Mouse (Mus musculus): Measurements from ENCODE around the gene Serhl.
"Not testable (repeated sequence)": the region's sequence is repeated elsewhere in the genome, so short reads cannot be mapped to it uniquely, and the experiment has no call there.

Serhl gene

GRCm38 (mm10) chr15:83122566-83123145 is 33.4 kb downstream of the Serhl start, which contains the start of gene Rrp7a:
Rrp7a (minus strand) TSS chr15:83122801.
- no peaks in the 10 kb centered on the region for H3K9me3 ChIP-seq (ENCODE audit: low read length)
- H3K4me1 ChIP-seq (replicated peaks; ENCODE audit: low read depth, low read length): peaks cover 38% of the 10 kb centered on the region
- H3K4me3 ChIP-seq (replicated peaks; ENCODE audit: low read length): peak within 1 kb of the TSS; percentile 100
- TF ChIP-seq CTCF (conservative IDR thresholded peaks at IDR 0.05; ENCODE audit: low read length) (no peak), NANOG (IDR thresholded peaks at IDR 0.05; ENCODE audit: borderline replicate concordance, low read length) (no peak), POU5F1 (IDR thresholded peaks at IDR 0.05; ENCODE audit: borderline replicate concordance, low read length) (no peak)
- no peaks in the 10 kb centered on the region for H3K27me3 ChIP-seq (ENCODE audit: insufficient read depth, low read length)
- peaks cover 69% of the 10 kb centered on the region for H3K36me3 ChIP-seq (ENCODE audit: insufficient read depth, low read length)

DNA sequence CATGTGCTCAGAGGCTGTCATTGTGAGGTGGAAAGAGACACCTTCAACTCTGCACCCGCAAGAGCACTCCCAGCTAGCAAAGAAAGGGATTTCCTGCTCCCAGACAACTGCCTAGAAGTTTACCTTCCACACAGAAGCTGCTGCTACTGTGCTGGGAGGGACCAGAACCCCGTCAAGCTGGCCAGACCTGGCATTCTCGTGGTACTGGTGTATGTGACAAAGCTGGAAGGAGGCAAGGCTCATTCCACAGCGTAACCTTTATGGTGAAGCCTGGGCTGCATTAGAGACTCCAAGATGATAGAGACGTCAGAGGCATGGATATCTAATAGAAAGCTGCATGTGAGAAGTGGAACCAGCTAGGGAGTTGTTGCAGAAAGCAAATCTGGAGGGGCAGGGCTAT is 35.3 kb downstream of the Serhl start:
- TF ChIP-seq POU5F1 (IDR thresholded peaks at IDR 0.05; ENCODE audit: borderline replicate concordance, low read length) (no peak), CTCF (conservative IDR thresholded peaks at IDR 0.05; ENCODE audit: low read length) (no peak), NANOG (IDR thresholded peaks at IDR 0.05; ENCODE audit: borderline replicate concordance, low read length) (no peak)
- H3K4me3 ChIP-seq (replicated peaks; ENCODE audit: low read length): no peak overlapping the region
- H3K4me1 ChIP-seq (replicated peaks; ENCODE audit: low read depth, low read length): peaks cover 19% of the 10 kb centered on the region
- H3K27me3 ChIP-seq (ENCODE audit: insufficient read depth, low read length): no peaks in the 10 kb centered on the region
- H3K36me3 ChIP-seq (ENCODE audit: insufficient read depth, low read length): peaks cover 69% of the 10 kb centered on the region
- H3K9me3 ChIP-seq (ENCODE audit: low read length): no peaks in the 10 kb centered on the region

DNA sequence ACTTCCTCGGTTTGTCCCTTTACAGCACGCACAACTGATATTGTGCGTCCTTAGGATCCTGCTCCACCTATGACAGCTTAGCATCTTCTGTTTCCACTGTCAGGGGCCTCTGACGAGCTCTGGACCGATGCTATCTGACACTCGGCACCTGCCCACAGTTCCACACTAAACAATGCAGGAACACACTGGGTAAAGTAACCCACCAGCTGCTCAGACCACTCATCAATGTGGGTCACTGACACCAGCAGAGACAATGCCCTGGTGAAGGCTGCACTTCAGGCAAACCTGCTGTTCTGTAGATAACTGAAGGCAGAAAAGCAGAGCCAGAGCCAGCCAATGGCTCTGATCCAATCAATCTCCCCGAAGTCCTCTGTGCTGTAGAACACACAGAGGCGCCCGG is 37.3 kb downstream of the Serhl start:
- H3K4me1 ChIP-seq (replicated peaks; ENCODE audit: low read depth, low read length): peaks cover 14% of the 10 kb centered on the region
- peaks cover 71% of the 10 kb centered on the region for H3K36me3 ChIP-seq (ENCODE audit: insufficient read depth, low read length)
- H3K4me3 ChIP-seq (replicated peaks; ENCODE audit: low read length): no peak overlapping the region
- H3K27me3 ChIP-seq (ENCODE audit: insufficient read depth, low read length): no peaks in the 10 kb centered on the region
- TF ChIP-seq POU5F1 (IDR thresholded peaks at IDR 0.05; ENCODE audit: borderline replicate concordance, low read length): no peak
- TF ChIP-seq NANOG (IDR thresholded peaks at IDR 0.05; ENCODE audit: borderline replicate concordance, low read length): no peak
- TF ChIP-seq CTCF (conservative IDR thresholded peaks at IDR 0.05; ENCODE audit: low read length): no peak
- H3K9me3 ChIP-seq (ENCODE audit: low read length): no peaks in the 10 kb centered on the region

DNA sequence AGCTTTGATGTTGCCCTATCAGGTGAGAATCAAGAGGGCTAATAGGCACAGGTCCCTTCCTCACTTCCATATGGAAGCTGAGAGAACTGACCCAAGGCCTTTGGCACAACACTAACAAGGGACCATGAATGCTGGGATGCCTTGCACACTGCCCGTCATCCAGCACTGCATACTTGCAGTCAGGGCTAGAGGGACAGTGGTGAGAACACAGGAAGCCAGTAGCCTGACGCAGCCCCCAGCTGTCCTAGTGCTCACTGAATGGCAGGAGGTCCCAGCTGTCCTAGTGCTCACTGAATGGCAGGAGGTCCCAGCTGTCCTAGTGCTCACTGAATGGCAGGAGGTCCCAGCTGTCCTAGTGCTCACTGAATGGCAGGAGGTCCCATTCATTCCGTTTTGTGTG is 37.7 kb downstream of the Serhl start:
- Histone ChIP-seq H3K36me3 (ENCODE audit: insufficient read depth, low read length) (peaks cover 76% of the 10 kb centered on the region), H3K4me1 (replicated peaks; ENCODE audit: low read depth, low read length) (peaks cover 15% of the 10 kb centered on the region)
- H3K27me3 ChIP-seq (ENCODE audit: insufficient read depth, low read length); H3K4me3 ChIP-seq (replicated peaks; ENCODE audit: low read length); H3K9me3 ChIP-seq (ENCODE audit: low read length): not testable (repeated sequence)

- Histone ChIP-seq H3K4me1 (replicated peaks; ENCODE audit: low read depth, low read length) (peaks cover 40% of the 10 kb centered on the region), H3K9me3 (ENCODE audit: low read length) (no peaks in the 10 kb centered on the region), H3K4me3 (replicated peaks; ENCODE audit: low read length) (no peak overlapping the region), H3K36me3 (ENCODE audit: insufficient read depth, low read length) (peaks cover 97% of the 10 kb centered on the region), H3K27me3 (ENCODE audit: insufficient read depth, low read length) (no peaks in the 10 kb centered on the region)
- TF ChIP-seq NANOG (IDR thresholded peaks at IDR 0.05; ENCODE audit: borderline replicate concordance, low read length) (no peak), POU5F1 (IDR thresholded peaks at IDR 0.05; ENCODE audit: borderline replicate concordance, low read length) (no peak), CTCF (conservative IDR thresholded peaks at IDR 0.05; ENCODE audit: low read length) (no peak)
Observed at GRCm38 (mm10) chr15:83129530-83130231, 40.4 kb downstream of the Serhl start.

GRCm38 (mm10) chr15:83134671-83135070 is 45.4 kb downstream of the Serhl start:
- H3K4me3 ChIP-seq (replicated peaks; ENCODE audit: low read length): no peak overlapping the region
- peaks cover 98% of the 10 kb centered on the region for H3K36me3 ChIP-seq (ENCODE audit: insufficient read depth, low read length)
- TF ChIP-seq CTCF (conservative IDR thresholded peaks at IDR 0.05; ENCODE audit: low read length) (no peak), NANOG (IDR thresholded peaks at IDR 0.05; ENCODE audit: borderline replicate concordance, low read length) (no peak), POU5F1 (IDR thresholded peaks at IDR 0.05; ENCODE audit: borderline replicate concordance, low read length) (no peak)
- no peaks in the 10 kb centered on the region for H3K9me3 ChIP-seq (ENCODE audit: low read length)
- H3K27me3 ChIP-seq (ENCODE audit: insufficient read depth, low read length): no peaks in the 10 kb centered on the region
- H3K4me1 ChIP-seq (replicated peaks; ENCODE audit: low read depth, low read length): peaks cover 58% of the 10 kb centered on the region

DNA sequence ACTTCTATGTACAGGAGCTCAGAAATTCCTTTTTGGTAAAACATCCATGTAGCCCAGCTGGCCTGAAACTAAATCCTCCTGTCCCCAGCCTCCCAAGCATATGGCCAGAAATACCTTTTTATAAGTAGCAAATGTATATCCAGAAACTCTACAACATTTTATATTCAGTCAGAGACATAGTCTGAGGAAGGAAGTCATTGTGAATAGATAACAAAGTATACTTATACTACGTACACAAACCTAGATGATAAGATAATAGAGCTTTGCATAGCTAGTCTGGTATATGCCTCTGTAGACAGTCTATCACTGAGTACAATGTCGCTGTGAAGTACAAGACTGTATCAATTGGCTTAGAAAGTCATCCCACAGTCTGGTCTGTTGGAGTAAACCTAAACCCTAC is 46.3 kb downstream of the Serhl start:
- TF ChIP-seq CTCF (conservative IDR thresholded peaks at IDR 0.05; ENCODE audit: low read length) (no peak), NANOG (IDR thresholded peaks at IDR 0.05; ENCODE audit: borderline replicate concordance, low read length) (no peak), POU5F1 (IDR thresholded peaks at IDR 0.05; ENCODE audit: borderline replicate concordance, low read length) (no peak)
- Histone ChIP-seq H3K9me3 (ENCODE audit: low read length) (no peaks in the 10 kb centered on the region), H3K27me3 (ENCODE audit: insufficient read depth, low read length) (no peaks in the 10 kb centered on the region), H3K36me3 (ENCODE audit: insufficient read depth, low read length) (peaks cover 93% of the 10 kb centered on the region), H3K4me1 (replicated peaks; ENCODE audit: low read depth, low read length) (peaks cover 62% of the 10 kb centered on the region), H3K4me3 (replicated peaks; ENCODE audit: low read length) (no peak overlapping the region)

DNA sequence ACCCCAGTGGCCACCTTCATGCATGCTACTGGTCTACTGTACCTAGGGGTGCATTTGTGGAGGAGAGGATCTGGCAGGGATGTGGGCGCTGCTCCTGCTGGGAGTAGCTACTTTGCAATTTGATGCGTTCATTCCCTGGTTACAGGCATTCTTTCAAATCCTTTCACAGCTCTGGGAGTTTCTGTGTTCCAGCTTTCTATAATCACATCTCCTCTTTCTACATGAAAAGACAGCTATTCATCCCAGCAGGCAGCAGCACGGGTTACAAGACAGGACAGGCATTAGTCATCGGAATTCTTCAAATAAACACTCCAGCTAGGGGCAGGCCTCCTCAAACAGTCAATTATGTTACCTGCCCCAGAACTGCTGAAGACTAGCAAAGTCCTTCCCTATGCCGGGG is 53.6 kb downstream of the Serhl start:
- H3K4me3 ChIP-seq (replicated peaks; ENCODE audit: low read length): no peak overlapping the region
- H3K9me3 ChIP-seq (ENCODE audit: low read length): no peaks in the 10 kb centered on the region
- H3K4me1 ChIP-seq (replicated peaks; ENCODE audit: low read depth, low read length): peaks cover 83% of the 10 kb centered on the region
- no peaks in the 10 kb centered on the region for H3K27me3 ChIP-seq (ENCODE audit: insufficient read depth, low read length)
- TF ChIP-seq CTCF (conservative IDR thresholded peaks at IDR 0.05; ENCODE audit: low read length): no peak
- TF ChIP-seq POU5F1 (IDR thresholded peaks at IDR 0.05; ENCODE audit: borderline replicate concordance, low read length): no peak
- no peak for TF ChIP-seq NANOG (IDR thresholded peaks at IDR 0.05; ENCODE audit: borderline replicate concordance, low read length)
- peaks cover 88% of the 10 kb centered on the region for H3K36me3 ChIP-seq (ENCODE audit: insufficient read depth, low read length)

DNA sequence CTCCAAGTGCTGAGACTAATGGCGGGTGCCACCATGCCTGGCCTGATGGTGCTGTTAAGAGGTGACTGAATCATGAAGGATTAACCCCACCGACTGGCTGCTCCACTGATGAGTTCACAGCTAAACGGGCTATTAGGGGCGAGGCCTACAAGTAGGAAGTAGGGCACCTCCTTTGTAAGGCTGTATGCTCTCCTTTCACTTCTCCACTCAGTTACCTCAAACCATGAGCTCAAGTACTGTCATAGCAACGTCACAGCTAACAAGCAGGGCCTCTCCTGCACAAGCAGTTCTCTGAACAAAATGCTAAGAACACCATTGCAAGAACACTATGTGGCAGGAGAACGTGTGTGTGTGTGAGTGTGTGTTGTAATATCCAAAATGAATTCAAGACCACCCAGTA is 56.2 kb downstream of the Serhl start:
- peaks cover 68% of the 10 kb centered on the region for H3K36me3 ChIP-seq (ENCODE audit: insufficient read depth, low read length)

More for the DNA sequence above, 56.2 kb downstream of the Serhl start:
- Histone ChIP-seq H3K4me3 (replicated peaks; ENCODE audit: low read length) (no peak overlapping the region), H3K27me3 (ENCODE audit: insufficient read depth, low read length) (no peaks in the 10 kb centered on the region), H3K9me3 (ENCODE audit: low read length) (no peaks in the 10 kb centered on the region), H3K4me1 (replicated peaks; ENCODE audit: low read depth, low read length) (peaks cover 82% of the 10 kb centered on the region)
- TF ChIP-seq CTCF (conservative IDR thresholded peaks at IDR 0.05; ENCODE audit: low read length): no peak
- no peak for TF ChIP-seq NANOG (IDR thresholded peaks at IDR 0.05; ENCODE audit: borderline replicate concordance, low read length)
- no peak for TF ChIP-seq POU5F1 (IDR thresholded peaks at IDR 0.05; ENCODE audit: borderline replicate concordance, low read length)

Data from E14TG2a.4 (cell line).